Mouse (Mus musculus) left cerebral cortex, postnatal 25 days (tissue): ENCODE measurements at regions not wholly inside any gene's neighbourhood (a gene's known extent, or its start where the extent isn't known, plus 50 kb on each side); places are given as distances from the start of the nearest gene placed in this dataset.

Experiments
- DNase-seq, 2 experiments: peaks; one replicate each; pipeline ENCODE4 v3.0.0; 2022; ENCODE audit warnings: low spot score in 2 of 2, mixed read lengths in 1 of 2
- intact Hi-C: fragments of 180-260 bp; cut with DNase I; formaldehyde crosslinking; loops from one replicate; pipeline ENCODE4 v1.15.1; 2025

DNA sequence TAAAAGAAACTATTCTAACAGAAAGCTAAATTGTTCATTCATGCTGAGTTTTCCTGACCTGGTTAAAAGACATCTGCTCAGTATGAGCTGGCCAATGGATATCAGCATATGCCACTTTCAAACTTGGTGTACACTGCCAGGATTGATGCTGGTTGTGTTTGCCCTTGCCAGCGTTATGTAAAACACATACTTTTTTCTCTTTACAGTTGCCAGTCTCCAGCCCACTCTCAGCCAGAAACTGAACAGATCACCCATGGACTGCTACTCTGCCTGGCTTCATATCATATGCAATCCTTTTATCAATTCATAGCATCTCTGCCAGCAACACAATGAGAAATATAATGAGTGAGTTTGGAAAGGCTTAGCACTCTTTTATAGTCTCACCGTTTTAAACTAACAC is 940.7 kb upstream of the Epha6 start:
- DNase-seq: peak in 1 of 2 experiments; percentile 52
- intact Hi-C loops: no loop called here

DNA sequence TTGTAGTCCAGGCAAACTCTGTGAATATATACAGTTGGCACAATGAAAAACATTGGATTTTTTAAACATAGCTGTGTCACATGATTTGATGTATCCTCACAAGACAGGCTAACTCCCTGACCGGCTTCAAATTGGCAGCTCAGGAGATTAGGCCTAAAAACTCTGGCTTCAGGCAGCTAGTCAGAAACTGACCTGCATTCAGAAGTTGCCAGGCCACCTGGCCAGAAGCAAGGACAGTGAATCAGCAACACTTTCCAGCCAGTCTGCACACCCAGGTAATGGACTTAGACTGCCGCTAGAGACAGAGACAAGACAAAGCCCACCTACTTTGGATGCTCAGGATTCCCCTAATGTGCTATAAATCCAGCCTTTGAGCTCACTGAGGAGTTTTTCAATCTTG is 929.4 kb upstream of the Epha6 start:
- intact Hi-C loops: no loop called here
- no peak for DNase-seq
